Mouse (Mus musculus): ENCODE measurements at regions not wholly inside any gene's neighbourhood (a gene's known extent, or its start where the extent isn't known, plus 50 kb on each side); places are given as distances from the start of the nearest gene placed in this dataset.

- TF ChIP-seq ZC3H11A (IDR thresholded peaks at IDR 0.05; ENCODE audit: borderline replicate concordance, low read depth, low read length) = no peak
- TF ChIP-seq HCFC1 (IDR thresholded peaks at IDR 0.05; ENCODE audit: borderline replicate concordance, insufficient read depth, low read length) = no peak
Observed at GRCm38 (mm10) chr4:106102451-106102977, 213.5 kb upstream of the Usp24 start.
